Mouse (Mus musculus): ENCODE results near the gene Slc25a33. TPM values are rescaled to one million over a fixed set of nuclear protein-coding genes. Genes with fewer than 3 reads are reported as not detected.

Gene Slc25a33
- polyA plus RNA-seq, 1 experiment from 2014 or later = 8.4 TPM

- Histone ChIP-seq H3K36me3 (ENCODE audit: control insufficient read depth, insufficient read depth) (peaks cover 6% of the 10 kb centered on the region; the same call in 1 of the 2 replicates), H3K9me3 (ENCODE audit: control insufficient read depth) (no peaks in the 10 kb centered on the region), H3K27me3 (replicated peaks; ENCODE audit: control insufficient read depth, insufficient read depth, low read length) (no peaks in the 10 kb centered on the region), H3K4me2 (replicated peaks; ENCODE audit: low read depth) (no peak overlapping the region), H3K27ac (ENCODE audit: low read depth, low read length) (no peak overlapping the region), H3K4me3 (ENCODE audit: low read depth, low read length) (no peak overlapping the region), H3K4me1 (replicated peaks; ENCODE audit: control insufficient read depth, insufficient read depth, low read length) (no peaks in the 10 kb centered on the region), H3K9ac (ENCODE audit: low read depth, low read length) (no peak overlapping the region)
- peak; percentile 92 for TF ChIP-seq CTCF (IDR thresholded peaks at IDR 0.05; ENCODE audit: low read depth)
- 18% methylated on average over 5 of the region's 5 CpGs for WGBS
- peak; percentile 77 for ATAC-seq
These were observed 63.6 kb downstream of the Slc25a33 start for GRCm38 (mm10) chr4:149710510-149710909.

GRCm38 (mm10) chr4:149705941-149706340, 68.1 kb downstream of the Slc25a33 start:
- no peak for ATAC-seq
- no peak overlapping the region for H3K9ac ChIP-seq (ENCODE audit: low read depth, low read length)
- H3K27me3 ChIP-seq (replicated peaks; ENCODE audit: control insufficient read depth, insufficient read depth, low read length) = no peaks in the 10 kb centered on the region
- no peaks in the 10 kb centered on the region for H3K36me3 ChIP-seq (ENCODE audit: control insufficient read depth, insufficient read depth)
- no peak for TF ChIP-seq CTCF (IDR thresholded peaks at IDR 0.05; ENCODE audit: low read depth)
- no peak overlapping the region for H3K4me3 ChIP-seq (ENCODE audit: low read depth, low read length)
- no peak overlapping the region for H3K4me2 ChIP-seq (replicated peaks; ENCODE audit: low read depth)
- no peak overlapping the region for H3K27ac ChIP-seq (ENCODE audit: low read depth, low read length)
- H3K4me1 ChIP-seq (replicated peaks; ENCODE audit: control insufficient read depth, insufficient read depth, low read length) = no peaks in the 10 kb centered on the region
- 87% methylated on average over 8 of the region's 8 CpGs for WGBS
- no peaks in the 10 kb centered on the region for H3K9me3 ChIP-seq (ENCODE audit: control insufficient read depth)

GRCm38 (mm10) chr4:149705298-149705697, 68.8 kb downstream of the Slc25a33 start:
- 39% methylated on average over 7 of the region's 7 CpGs for WGBS
- Histone ChIP-seq H3K9ac (ENCODE audit: low read depth, low read length) (no peak overlapping the region), H3K4me1 (replicated peaks; ENCODE audit: control insufficient read depth, insufficient read depth, low read length) (no peaks in the 10 kb centered on the region), H3K9me3 (ENCODE audit: control insufficient read depth) (no peaks in the 10 kb centered on the region), H3K27me3 (replicated peaks; ENCODE audit: control insufficient read depth, insufficient read depth, low read length) (no peaks in the 10 kb centered on the region), H3K4me2 (replicated peaks; ENCODE audit: low read depth) (no peak overlapping the region), H3K4me3 (ENCODE audit: low read depth, low read length) (no peak overlapping the region), H3K27ac (ENCODE audit: low read depth, low read length) (no peak overlapping the region), H3K36me3 (ENCODE audit: control insufficient read depth, insufficient read depth) (no peaks in the 10 kb centered on the region)
- TF ChIP-seq CTCF (IDR thresholded peaks at IDR 0.05; ENCODE audit: low read depth) = no peak
- no peak for ATAC-seq

GRCm38 (mm10) chr4:149702210-149702979, 71.7 kb downstream of the Slc25a33 start, which contains the start of gene Pik3cd:
Gene Pik3cd, minus strand, starts transcription at chr4:149702571.
- ATAC-seq = no peak
- Histone ChIP-seq H3K4me2 (replicated peaks; ENCODE audit: low read depth) (no peak within 1 kb of the TSS), H3K9ac (ENCODE audit: low read depth, low read length) (no peak within 1 kb of the TSS), H3K27ac (ENCODE audit: low read depth, low read length) (no peak within 1 kb of the TSS), H3K4me1 (replicated peaks; ENCODE audit: control insufficient read depth, insufficient read depth, low read length) (no peaks in the 10 kb centered on the region), H3K4me3 (ENCODE audit: low read depth, low read length) (no peak within 1 kb of the TSS), H3K27me3 (replicated peaks; ENCODE audit: control insufficient read depth, insufficient read depth, low read length) (no peaks in the 10 kb centered on the region), H3K36me3 (ENCODE audit: control insufficient read depth, insufficient read depth) (no peaks in the 10 kb centered on the region), H3K9me3 (ENCODE audit: control insufficient read depth) (no peaks in the 10 kb centered on the region)
- TF ChIP-seq CTCF (IDR thresholded peaks at IDR 0.05; ENCODE audit: low read depth) = no peak
- 73% methylated on average over 19 of the region's 19 CpGs for WGBS

GRCm38 (mm10) chr4:149701426-149702209, 72.5 kb downstream of the Slc25a33 start:
- Histone ChIP-seq H3K4me1 (replicated peaks; ENCODE audit: control insufficient read depth, insufficient read depth, low read length) (no peaks in the 10 kb centered on the region), H3K27ac (ENCODE audit: low read depth, low read length) (no peak overlapping the region), H3K27me3 (replicated peaks; ENCODE audit: control insufficient read depth, insufficient read depth, low read length) (no peaks in the 10 kb centered on the region), H3K9me3 (ENCODE audit: control insufficient read depth) (no peaks in the 10 kb centered on the region), H3K4me3 (ENCODE audit: low read depth, low read length) (no peak overlapping the region), H3K4me2 (replicated peaks; ENCODE audit: low read depth) (no peak overlapping the region), H3K36me3 (ENCODE audit: control insufficient read depth, insufficient read depth) (no peaks in the 10 kb centered on the region), H3K9ac (ENCODE audit: low read depth, low read length) (no peak overlapping the region)
- TF ChIP-seq CTCF (IDR thresholded peaks at IDR 0.05; ENCODE audit: low read depth) = no peak
- no peak for ATAC-seq
- WGBS = 65% methylated on average over 18 of the region's 18 CpGs

GRCm38 (mm10) chr4:149699953-149700352, 74.1 kb downstream of the Slc25a33 start:
- H3K4me3 ChIP-seq (ENCODE audit: low read depth, low read length) = no peak overlapping the region
- ATAC-seq = no peak

More at GRCm38 (mm10) chr4:149699953-149700352, 74.1 kb downstream of the Slc25a33 start:
- WGBS = 81% methylated on average over 4 of the region's 4 CpGs
- no peaks in the 10 kb centered on the region for H3K4me1 ChIP-seq (replicated peaks; ENCODE audit: control insufficient read depth, insufficient read depth, low read length)
- H3K9me3 ChIP-seq (ENCODE audit: control insufficient read depth) = no peaks in the 10 kb centered on the region
- no peaks in the 10 kb centered on the region for H3K36me3 ChIP-seq (ENCODE audit: control insufficient read depth, insufficient read depth)
- no peak overlapping the region for H3K27ac ChIP-seq (ENCODE audit: low read depth, low read length)
- no peak overlapping the region for H3K4me2 ChIP-seq (replicated peaks; ENCODE audit: low read depth)
- H3K9ac ChIP-seq (ENCODE audit: low read depth, low read length) = no peak overlapping the region
- no peak for TF ChIP-seq CTCF (IDR thresholded peaks at IDR 0.05; ENCODE audit: low read depth)
- no peaks in the 10 kb centered on the region for H3K27me3 ChIP-seq (replicated peaks; ENCODE audit: control insufficient read depth, insufficient read depth, low read length)
